Mouse (Mus musculus): Measurements from ENCODE around the gene 1700037H04Rik. TPM values are rescaled to one million over a fixed set of nuclear protein-coding genes. Genes with fewer than 3 reads are reported as not detected.

Gene 1700037H04Rik
- total and polyA plus RNA-seq, 3 experiments, result 45.5 to 72.6 TPM; not detected in 1

GRCm38 (mm10) chr2:131097087-131097486 is 62.8 kb downstream of the 1700037H04Rik start:
- Histone ChIP-seq H3K4me3 (ENCODE audit: control insufficient read depth in 1 of 2, insufficient read depth in 1 of 2, low read depth in 2 of 2, low read length in 2 of 2) (no peak overlapping the region), H3K4me1 (ENCODE audit: control insufficient read depth in 1 of 2, insufficient read depth in 2 of 2, low read length in 2 of 2) (peaks cover 0 to 9% of the 10 kb centered on the region in 2 experiments; a peak in 3 of 4 replicates), H3K36me3 (ENCODE audit: control insufficient read depth in 1 of 2, insufficient read depth in 2 of 2, low read length in 2 of 2) (peaks cover 0 to 4% of the 10 kb centered on the region in 2 experiments; a peak in 2 of 4 replicates), H3K79me2 (ENCODE audit: control insufficient read depth, insufficient read depth, low read length, poor library complexity) (no peaks in the 10 kb centered on the region), H3K27me3 (ENCODE audit: control insufficient read depth in 1 of 2, insufficient read depth in 2 of 2, low read length in 2 of 2) (no peaks in the 10 kb centered on the region), H3K9me3 (replicated peaks; ENCODE audit: insufficient read depth, low read length) (no peaks in the 10 kb centered on the region), H3K27ac (ENCODE audit: control insufficient read depth, low read depth, low read length) (no peak overlapping the region), H3K9ac (ENCODE audit: control insufficient read depth, low read depth, low read length, poor library complexity, severe bottlenecking) (no peak overlapping the region)
- no peak for DNase-seq (ENCODE audit: low read depth, low spot score)
- TF ChIP-seq USF1 (IDR thresholded peaks at IDR 0.05; ENCODE audit: low read depth, low read length) (no peak), TCF12 (IDR thresholded peaks at IDR 0.05; ENCODE audit: low read depth, low read length) (no peak), ZMIZ1 (IDR thresholded peaks at IDR 0.05; ENCODE audit: low read depth, low read length) (no peak), POLR2A (IDR thresholded peaks at IDR 0.05; ENCODE audit: control insufficient read depth in 1 of 2, insufficient read depth in 1 of 2, low read depth in 1 of 2, low read length in 2 of 2, poor library complexity in 1 of 2) (no peak), GATA1 (IDR thresholded peaks at IDR 0.05; ENCODE audit: low read depth, low read length) (no peak), MYC (IDR thresholded peaks at IDR 0.05; ENCODE audit: low read depth, low read length) (no peak), JUND (IDR thresholded peaks at IDR 0.05; ENCODE audit: low read depth, low read length) (no peak), MAFK (IDR thresholded peaks at IDR 0.05; ENCODE audit: borderline replicate concordance, low read depth, low read length) (no peak), USF2 (IDR thresholded peaks at IDR 0.05; ENCODE audit: borderline replicate concordance in 1 of 2, insufficient read depth in 1 of 2, low read depth in 1 of 2, low read length in 2 of 2) (no peak), EP300 (IDR thresholded peaks at IDR 0.05; ENCODE audit: low read depth in 1 of 2, low read length in 2 of 2) (no peak)

Other genes starting within 250 kb of the 1700037H04Rik start
- 0.10 TPM in 1 of 2 replicates, not detected in the other for gene Gfra4, start 117.0 kb downstream of the 1700037H04Rik start, total RNA-seq (2012; rRNA removed)
- not detected for gene Gfra4, start 117.0 kb downstream of the 1700037H04Rik start, polyA plus RNA-seq (2012; ENCODE audit: insufficient read depth in 1 of 2, insufficient read length in 2 of 2, low read depth in 1 of 2, low replicate concordance in 2 of 2, missing spikeins in 1 of 2)
- gene Adam33, start 96.3 kb downstream of the 1700037H04Rik start, total RNA-seq (2012; rRNA removed), result 0.12 TPM in 1 of 2 replicates, not detected in the other
- gene Adam33, start 96.3 kb downstream of the 1700037H04Rik start, polyA plus RNA-seq (2012; ENCODE audit: insufficient read depth in 1 of 2, insufficient read length in 2 of 2, low read depth in 1 of 2, low replicate concordance in 2 of 2, missing spikeins in 1 of 2), result under 1 TPM in 1 of 2 experiments, not detected in 1; 0.28 TPM
- gene Siglec1, start 73.3 kb downstream of the 1700037H04Rik start, total RNA-seq (2012; rRNA removed), result 0.04 TPM in 1 of 2 replicates, not detected in the other
- under 1 TPM in 1 of 2 experiments, not detected in 1; 0.07 TPM for gene Siglec1, start 73.3 kb downstream of the 1700037H04Rik start, polyA plus RNA-seq (2012; ENCODE audit: insufficient read depth in 1 of 2, insufficient read length in 2 of 2, low read depth in 1 of 2, low replicate concordance in 2 of 2, missing spikeins in 1 of 2)
- 0.04 and 0.07 TPM in 2 replicates for gene Hspa12b, start 32.8 kb downstream of the 1700037H04Rik start, total RNA-seq (2012; rRNA removed)
- gene Hspa12b, start 32.8 kb downstream of the 1700037H04Rik start, polyA plus RNA-seq (2012; ENCODE audit: insufficient read depth in 1 of 2, insufficient read length in 2 of 2, low read depth in 1 of 2, low replicate concordance in 2 of 2, missing spikeins in 1 of 2), result 1 to 10 TPM in 1 of 2 experiments, not detected in 1; 1.2 TPM
- not detected in 2 replicates for gene Gm11037, start 26.6 kb downstream of the 1700037H04Rik start, total RNA-seq (2012; rRNA removed)
- gene Gm11037, start 26.6 kb downstream of the 1700037H04Rik start, polyA plus RNA-seq (2012; ENCODE audit: insufficient read depth in 1 of 2, insufficient read length in 2 of 2, low read depth in 1 of 2, low replicate concordance in 2 of 2, missing spikeins in 1 of 2), result not detected
- 16.1 and 24.3 TPM in 2 replicates for gene Cenpb, start 20.0 kb upstream of the 1700037H04Rik start, total RNA-seq (2012; rRNA removed)
- 10 to 100 TPM in 1 of 2 experiments, not detected in 1; 34.9 TPM for gene Cenpb, start 20.0 kb upstream of the 1700037H04Rik start, polyA plus RNA-seq (2012; ENCODE audit: insufficient read depth in 1 of 2, insufficient read length in 2 of 2, low read depth in 1 of 2, low replicate concordance in 2 of 2, missing spikeins in 1 of 2)
- 11.8 and 12.6 TPM in 2 replicates for gene Cdc25b, start 26.9 kb upstream of the 1700037H04Rik start, total RNA-seq (2012; rRNA removed)
- 10 to 100 TPM in 1 of 2 experiments, not detected in 1; 34.5 TPM for gene Cdc25b, start 26.9 kb upstream of the 1700037H04Rik start, polyA plus RNA-seq (2012; ENCODE audit: insufficient read depth in 1 of 2, insufficient read length in 2 of 2, low read depth in 1 of 2, low replicate concordance in 2 of 2, missing spikeins in 1 of 2)
- 0.46 and 1.8 TPM in 2 replicates for gene Spef1, start 27.2 kb upstream of the 1700037H04Rik start, total RNA-seq (2012; rRNA removed)
- gene Spef1, start 27.2 kb upstream of the 1700037H04Rik start, polyA plus RNA-seq (2012; ENCODE audit: insufficient read depth in 1 of 2, insufficient read length in 2 of 2, low read depth in 1 of 2, low replicate concordance in 2 of 2, missing spikeins in 1 of 2), result 1 to 10 TPM in 1 of 2 experiments, not detected in 1; 1.2 TPM
- 9.6 TPM in 2 replicates for gene Ap5s1, start 47.0 kb upstream of the 1700037H04Rik start, total RNA-seq (2012; rRNA removed)
- 10 to 100 TPM in 1 of 2 experiments, not detected in 1; 12.7 TPM for gene Ap5s1, start 47.0 kb upstream of the 1700037H04Rik start, polyA plus RNA-seq (2012; ENCODE audit: insufficient read depth in 1 of 2, insufficient read length in 2 of 2, low read depth in 1 of 2, low replicate concordance in 2 of 2, missing spikeins in 1 of 2)
- 21.2 and 21.3 TPM in 2 replicates for gene Mavs, start 74.0 kb upstream of the 1700037H04Rik start, total RNA-seq (2012; rRNA removed)
- gene Mavs, start 74.0 kb upstream of the 1700037H04Rik start, polyA plus RNA-seq (2012; ENCODE audit: insufficient read depth in 1 of 2, insufficient read length in 2 of 2, low read depth in 1 of 2, low replicate concordance in 2 of 2, missing spikeins in 1 of 2), result 10 to 100 TPM in 1 of 2 experiments, not detected in 1; 32.1 TPM
- 34.9 and 36.0 TPM in 2 replicates for gene Pank2, start 102.4 kb upstream of the 1700037H04Rik start, total RNA-seq (2012; rRNA removed)
- 100 to 1,000 TPM in 1 of 2 experiments, 10 to 100 TPM in 1; 71.8 to 275 TPM for gene Pank2, start 102.4 kb upstream of the 1700037H04Rik start, polyA plus RNA-seq (2012; ENCODE audit: insufficient read depth in 1 of 2, insufficient read length in 2 of 2, low read depth in 1 of 2, low replicate concordance in 2 of 2, missing spikeins in 1 of 2)
- gene Rnf24, start 192.8 kb upstream of the 1700037H04Rik start, total RNA-seq (2012; rRNA removed), result 0.73 and 0.78 TPM in 2 replicates
- 1 to 10 TPM in 1 of 2 experiments, not detected in 1; 2.9 TPM for gene Rnf24, start 192.8 kb upstream of the 1700037H04Rik start, polyA plus RNA-seq (2012; ENCODE audit: insufficient read depth in 1 of 2, insufficient read length in 2 of 2, low read depth in 1 of 2, low replicate concordance in 2 of 2, missing spikeins in 1 of 2)